Mouse (Mus musculus): ENCODE data around the gene Sema4g.

GRCm38 (mm10) chr19:45020348-45020747 lies 31.4 kb downstream of the Sema4g start:
- TF ChIP-seq CTCF (IDR thresholded peaks at IDR 0.05; ENCODE audit: low read depth, low read length) (no peak), POLR2A (IDR thresholded peaks at IDR 0.05; ENCODE audit: insufficient read depth, low read length) (no peak)

Measured in ES-Bruce4 (cell line).